Mouse (Mus musculus): ENCODE measurements around the gene Sema3d.

GRCm38 (mm10) chr5:12499791-12500504 is 116.8 kb downstream of the Sema3d start:
- TF ChIP-seq CTCF (IDR thresholded peaks at IDR 0.05) (no peak), EP300 (IDR thresholded peaks at IDR 0.05) (no peak)
